Mouse (Mus musculus): ENCODE data around the gene Gm26741.

Gm26741 gene

GRCm38 (mm10) chr10:52391208-52391607 is 32.6 kb downstream of the Gm26741 start:
- no peak for DNase-seq

- no peak for DNase-seq
Measured at GRCm38 (mm10) chr10:52396647-52397046, 38.1 kb downstream of the Gm26741 start.

GRCm38 (mm10) chr10:52398715-52399114 is 40.1 kb downstream of the Gm26741 start:
- no peak for DNase-seq

GRCm38 (mm10) chr10:52399722-52400121 is 41.2 kb downstream of the Gm26741 start:
- DNase-seq: no peak

DNA sequence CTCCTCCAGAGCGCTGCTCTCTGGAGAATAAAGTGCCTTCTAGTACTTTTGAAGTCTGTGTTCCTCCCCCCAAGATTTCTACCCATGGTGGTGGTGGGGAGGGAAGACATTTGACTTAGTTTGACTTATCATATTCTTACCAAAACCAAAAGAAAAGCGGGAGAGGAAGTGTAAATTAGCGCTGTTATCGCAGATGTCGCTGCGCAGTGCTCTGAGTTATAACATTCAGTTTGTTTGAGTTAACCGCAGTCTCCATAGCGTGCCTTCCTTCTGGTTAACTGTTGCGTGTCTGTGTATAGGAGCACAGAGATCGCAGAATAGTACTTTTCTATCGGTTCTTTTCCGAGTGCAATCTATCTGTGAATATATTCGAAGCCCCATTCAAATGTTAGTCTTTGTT is 46.6 kb downstream of the Gm26741 start:
- DNase-seq: no peak

GRCm38 (mm10) chr10:52407526-52407925 is 49.0 kb downstream of the Gm26741 start:
- no peak for DNase-seq

Data from lung, postnatal 4 days (tissue).